8 mouse cellular contexts compared by ENCODE assay signal in the genomic region with DNA sequence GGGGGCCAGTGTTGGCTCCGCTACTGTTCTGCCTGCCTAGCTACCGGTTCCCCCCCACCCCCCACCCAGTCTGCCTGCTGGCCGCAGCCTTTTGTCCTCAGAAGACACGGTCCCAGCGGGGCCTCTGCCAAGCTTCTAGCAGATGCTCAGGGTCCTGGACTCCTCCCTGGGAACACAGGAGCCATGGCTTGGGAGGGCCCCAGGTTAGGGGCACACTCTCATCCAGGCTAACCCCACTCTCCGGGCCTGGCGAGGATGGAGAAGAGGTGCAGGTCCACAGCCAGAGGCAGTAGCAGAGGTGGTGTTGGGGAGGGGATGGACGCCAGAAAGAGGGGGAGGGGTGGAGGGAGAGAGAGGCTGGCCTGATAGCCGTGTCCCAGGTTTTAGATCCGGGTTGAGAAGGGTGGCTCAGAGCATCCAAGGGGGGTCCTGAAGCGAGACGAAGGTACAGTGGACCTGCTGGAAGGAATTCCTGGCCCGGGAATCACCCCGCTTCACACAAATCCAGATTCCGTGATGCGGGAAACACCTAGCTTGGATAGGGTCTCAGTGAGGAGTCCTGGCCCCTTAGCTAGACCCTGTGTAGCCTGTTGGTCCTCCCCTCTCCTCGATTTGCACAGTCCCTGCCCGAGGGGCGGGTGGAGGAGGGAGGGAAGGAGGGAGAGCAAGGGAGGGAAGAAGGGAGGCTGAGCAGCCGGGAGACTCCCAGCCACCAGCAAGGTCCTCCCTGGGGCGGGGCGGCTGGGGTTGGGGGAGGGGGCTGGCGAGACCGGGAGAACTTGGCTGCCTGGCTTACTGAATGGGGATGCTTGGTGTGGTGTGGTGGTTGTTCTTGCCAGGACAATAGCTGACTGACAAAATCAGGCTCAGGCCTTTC. TPM values are rescaled to one million over a fixed set of nuclear protein-coding genes. Genes with fewer than 3 reads are reported as not detected.
DNase-seq lines count a peak whose midpoint lies in the region; ATAC-seq and TF ChIP-seq lines count a peak whose summit lies in the region.

Gene Gpr173, minus strand, starts transcription at position 308 of the 877 bp plus-strand sequence.

- peak; percentile 98 for ATAC-seq in embryonic facial prominence, embryonic 14.5 days (ENCODE audit: low read depth)
- peak; percentile 98 for ATAC-seq in limb, embryonic 13.5 days (ENCODE audit: low FRiP score, low read depth)
- ATAC-seq in erythroblast, adult 5-6 weeks (replicated peaks; ENCODE audit: low FRiP score, poor library complexity, severe bottlenecking), result no peak

- H3K27ac ChIP-seq in embryonic facial prominence, embryonic 14.5 days (replicated peaks; ENCODE audit: low read depth, low read length), result peak within 1 kb of the TSS; percentile 56
- peak within 1 kb of the TSS; percentile 28; the same call in 1 of the 2 replicates for H3K27ac ChIP-seq in limb, embryonic 13.5 days

- peak; percentile 36 for TF ChIP-seq POLR2A in myocyte (IDR thresholded peaks at IDR 0.05; ENCODE audit: insufficient read length, low read depth)

- H3K4me2 ChIP-seq in embryonic facial prominence, embryonic 14.5 days (ENCODE audit: low read depth, low read length), result peak within 1 kb of the TSS; percentile 61
- peak within 1 kb of the TSS; percentile 69 for H3K4me2 ChIP-seq in limb, embryonic 13.5 days (replicated peaks)
- peak within 1 kb of the TSS; percentile 75 for H3K4me2 ChIP-seq in myocyte (ENCODE audit: low read depth)

- peak; percentile 70 for DNase-seq in brain, embryonic 18.5 days (ENCODE audit: low read depth, low spot score)
- peak; percentile 83 for DNase-seq in embryonic facial prominence, embryonic 14.5 days (ENCODE audit: low spot score)
- DNase-seq in heart, adult 9 months (ENCODE audit: low spot score in 2 of 2), result peak; percentile 28 to 31
- peak; percentile 16 for DNase-seq in kidney, adult 9 months
- peak; percentile 69 for DNase-seq in testis, postnatal 10 days (ENCODE audit: low spot score)

- no peaks in the 10 kb centered on the region for H3K36me3 ChIP-seq in embryonic facial prominence, embryonic 14.5 days (ENCODE audit: control insufficient read depth, insufficient read depth, low read length)
- H3K36me3 ChIP-seq in limb, embryonic 13.5 days, result no peaks in the 10 kb centered on the region
- no peaks in the 10 kb centered on the region for H3K36me3 ChIP-seq in myocyte (ENCODE audit: control insufficient read depth, insufficient read depth)

- H3ac ChIP-seq in myocyte (ENCODE audit: control insufficient read depth, insufficient read length), result peak within 1 kb of the TSS; percentile 26

- peak within 1 kb of the TSS; percentile 62 for H3K9ac ChIP-seq in embryonic facial prominence, embryonic 14.5 days (ENCODE audit: low read depth, low read length)
- peak within 1 kb of the TSS; percentile 71 for H3K9ac ChIP-seq in limb, embryonic 13.5 days

- 0 out of 2 replicates have a peak, but pooled peaks cover 5% of the 10 kb centered on the region for H3K4me1 ChIP-seq in embryonic facial prominence, embryonic 14.5 days (ENCODE audit: control insufficient read depth, insufficient read depth, low read length)
- peaks cover 15% of the 10 kb centered on the region for H3K4me1 ChIP-seq in limb, embryonic 13.5 days

- H3K9me3 ChIP-seq in embryonic facial prominence, embryonic 14.5 days (ENCODE audit: control insufficient read depth, low read length), result no peaks in the 10 kb centered on the region
- no peaks in the 10 kb centered on the region for H3K9me3 ChIP-seq in limb, embryonic 13.5 days

- no peaks in the 10 kb centered on the region for H3K79me2 ChIP-seq in myocyte (ENCODE audit: control insufficient read depth, insufficient read depth)

- peak within 1 kb of the TSS; percentile 47 for H3K4me3 ChIP-seq in embryonic facial prominence, embryonic 14.5 days (ENCODE audit: low read depth, low read length)
- peak within 1 kb of the TSS; percentile 61 for H3K4me3 ChIP-seq in limb, embryonic 13.5 days
- peak within 1 kb of the TSS; percentile 46 for H3K4me3 ChIP-seq in myocyte

- 19% methylated on average over 20 of the region's 24 CpGs for WGBS in embryonic facial prominence, embryonic 14.5 days
- 18% methylated on average over 22 of the region's 24 CpGs for WGBS in limb, embryonic 13.5 days

- peaks cover 24% of the 10 kb centered on the region for H3K27me3 ChIP-seq in embryonic facial prominence, embryonic 14.5 days (replicated peaks; ENCODE audit: control insufficient read depth, insufficient read depth, low read length)
- H3K27me3 ChIP-seq in limb, embryonic 13.5 days, result peaks cover 38% of the 10 kb centered on the region
- H3K27me3 ChIP-seq in myocyte (ENCODE audit: control insufficient read depth, insufficient read depth, insufficient read length), result no peaks in the 10 kb centered on the region

TF ChIP-seq in myocyte, 11 proteins besides CTCF, POLR2A, EP300 and RAD21:
- TF ChIP-seq E2F4 (IDR thresholded peaks at IDR 0.05; ENCODE audit: insufficient read depth) (no peak), MAX (IDR thresholded peaks at IDR 0.05; ENCODE audit: low read depth) (no peak), REST (IDR thresholded peaks at IDR 0.05; ENCODE audit: insufficient read depth, insufficient read length) (no peak), USF1 (IDR thresholded peaks at IDR 0.05; ENCODE audit: low read depth) (no peak), MYOD1 (IDR thresholded peaks at IDR 0.05; ENCODE audit: control insufficient read depth in 1 of 3, insufficient read length in 2 of 3, low read depth in 2 of 3) (no peak), POLR2AphosphoS2 (IDR thresholded peaks at IDR 0.05; ENCODE audit: insufficient read length, low read depth) (no peak), TCF12 (IDR thresholded peaks at IDR 0.05; ENCODE audit: insufficient read depth, poor library complexity, severe bottlenecking) (no peak), MYOG (IDR thresholded peaks at IDR 0.05; ENCODE audit: control insufficient read depth in 1 of 3, insufficient read depth in 1 of 3, insufficient read length in 2 of 3, low read depth in 2 of 3) (no peak), SRF (IDR thresholded peaks at IDR 0.05; ENCODE audit: control insufficient read depth, insufficient read length, low read depth) (no peak)

RNA-seq across cellular contexts. Expression of gene Gpr173, which starts in this region (rescaled TPM):
- polyA plus RNA-seq in embryonic facial prominence, embryonic 14.5 days (2014; fragmentation: Nextera tagmentation; extraction: Ambion mirVana), result 4.2 and 4.8 TPM in 2 replicates
- 4.8 and 5.2 TPM in 2 replicates for polyA plus RNA-seq in limb, embryonic 13.5 days (2015; fragmentation: Nextera tagmentation; extraction: Ambion mirVana)
- 2.7 TPM for polyA plus RNA-seq in myocyte (2012; fragmentation: generic; extraction: Trizol)
- total RNA-seq in erythroblast, adult 5-6 weeks (2015; ENCODE audit: low replicate concordance), result not detected in 2 replicates
- total RNA-seq in erythroblast, adult 5-6 weeks (2017; ENCODE audit: low replicate concordance), result not detected in 2 replicates

Comparison
In these comparisons a context has a peak if more than half of its experiments do, and no peak if none do; other contexts are left out.
1. DNase-seq: peak in every context shown above with its lines; median percentile 83 in embryonic facial prominence, embryonic 14.5 days; 70 in brain, embryonic 18.5 days; 69 in testis, postnatal 10 days; 30 in heart, adult 9 months; 16 in kidney, adult 9 months.